Mouse (Mus musculus): Measurements from ENCODE around the gene Ercc8. TPM values are rescaled to one million over a fixed set of nuclear protein-coding genes. Genes with fewer than 3 reads are reported as not detected.

Ercc8 gene
- polyA plus RNA-seq (2014; fragmentation: Nextera tagmentation; extraction: Ambion mirVana), result 18.2 and 19.4 TPM in 2 replicates

DNA sequence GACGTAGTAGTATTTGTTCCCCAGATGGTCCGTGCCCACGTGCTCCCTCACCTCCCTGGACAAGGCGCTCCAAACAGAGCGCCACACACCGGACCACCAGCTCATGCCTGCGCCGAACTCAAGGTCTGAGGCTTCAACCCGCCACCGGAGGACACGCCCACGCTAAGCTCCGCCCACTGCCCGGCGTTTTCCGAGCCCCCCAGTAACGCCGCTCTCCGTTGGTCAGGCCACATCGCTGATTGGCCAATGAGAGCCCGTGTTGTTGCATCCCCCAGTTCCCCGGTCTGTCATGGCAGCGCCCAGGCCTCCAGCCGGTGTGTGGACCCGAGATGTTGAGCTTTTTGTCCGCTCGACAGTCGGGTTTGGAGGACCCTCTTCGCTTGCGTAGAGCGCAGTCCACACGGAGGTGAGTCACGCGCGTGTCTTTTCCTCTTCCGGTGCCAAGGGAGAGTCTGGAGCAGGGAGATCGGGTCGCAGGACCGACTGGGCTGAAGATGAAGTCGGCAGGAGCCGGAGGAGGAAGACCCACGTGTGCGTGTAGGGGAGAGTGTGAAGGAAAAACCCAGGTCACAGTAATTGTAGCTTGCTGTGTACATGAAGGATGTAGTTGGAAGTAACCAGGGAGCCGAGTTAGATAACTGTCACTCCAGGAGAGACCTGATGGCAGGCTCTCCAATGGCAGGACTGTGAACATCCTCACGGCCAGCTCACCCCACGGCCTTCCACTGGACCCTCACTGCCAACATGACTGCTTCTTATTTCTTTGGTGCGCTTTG lies at the start of gene Ercc8, which contains the start of gene Ndufaf2:
Gene Ercc8 (plus strand): TSS at position 267 of the 776 bp plus-strand sequence.
Gene Ndufaf2 (minus strand): TSS at position 159 of the 776 bp plus-strand sequence.
- H3K4me3 ChIP-seq (ENCODE audit: low read depth, low read length), result peak within 1 kb of the TSS; percentile 79
- under 1% methylated on average over 47 of the region's 47 CpGs for WGBS

DNA sequence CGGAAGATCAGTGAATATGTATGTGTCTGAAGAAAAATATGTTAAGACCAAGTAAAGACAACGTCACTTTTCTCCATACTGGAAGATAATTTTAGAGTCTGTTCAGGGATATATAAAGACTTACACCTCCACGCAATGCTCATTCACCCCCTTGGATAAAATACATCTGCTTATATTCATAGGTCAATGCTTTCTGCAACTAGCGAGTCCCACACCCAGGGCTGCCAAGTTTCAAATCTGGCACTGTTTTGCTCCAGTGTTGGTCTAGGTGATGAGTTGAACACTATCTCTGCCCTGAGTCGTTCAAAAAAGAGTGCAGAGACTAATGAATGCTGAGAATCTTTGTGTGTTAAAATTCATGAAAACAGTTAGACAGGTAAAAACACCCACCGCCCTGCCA lies 47.6 kb upstream of the Ercc8 start:
- H3K27ac ChIP-seq (ENCODE audit: low read length), result no peak overlapping the region
- H3K4me2 ChIP-seq (replicated peaks; ENCODE audit: low read depth, low read length), result no peak overlapping the region
- ATAC-seq (ENCODE audit: insufficient number of reproducible peaks, insufficient read depth, low FRiP score, low read depth), result no peak
- H3K4me1 ChIP-seq (ENCODE audit: control insufficient read depth, insufficient read depth, low read length), result peaks cover 3% of the 10 kb centered on the region; the same call in 1 of the 2 replicates
- no peaks in the 10 kb centered on the region for H3K36me3 ChIP-seq (ENCODE audit: control insufficient read depth, insufficient read depth, low read length)
- WGBS, result 87% methylated on average over 6 of the region's 6 CpGs
- H3K4me3 ChIP-seq (ENCODE audit: low read depth, low read length), result no peak overlapping the region
- H3K9ac ChIP-seq (replicated peaks; ENCODE audit: low read depth, low read length), result no peak overlapping the region
- H3K27me3 ChIP-seq (ENCODE audit: control insufficient read depth, insufficient read depth, low read length), result no peaks in the 10 kb centered on the region
- H3K9me3 ChIP-seq (ENCODE audit: control insufficient read depth, low read depth, low read length), result no peaks in the 10 kb centered on the region

More for the DNA sequence above, at the start of gene Ercc8, which contains the start of gene Ndufaf2:
- H3K27me3 ChIP-seq (ENCODE audit: control insufficient read depth, insufficient read depth, low read length), result no peaks in the 10 kb centered on the region
- no peak within 1 kb of the TSS for H3K27ac ChIP-seq (ENCODE audit: low read length)
- H3K4me2 ChIP-seq (replicated peaks; ENCODE audit: low read depth, low read length), result peak within 1 kb of the TSS; percentile 85
- H3K9ac ChIP-seq (replicated peaks; ENCODE audit: low read depth, low read length), result peak within 1 kb of the TSS; percentile 54
- H3K4me1 ChIP-seq (ENCODE audit: control insufficient read depth, insufficient read depth, low read length), result peaks cover 8% of the 10 kb centered on the region
- peaks cover 10% of the 10 kb centered on the region for H3K36me3 ChIP-seq (ENCODE audit: control insufficient read depth, insufficient read depth, low read length)
- peak; percentile 98 for ATAC-seq (ENCODE audit: insufficient number of reproducible peaks, insufficient read depth, low FRiP score, low read depth)
- H3K9me3 ChIP-seq (ENCODE audit: control insufficient read depth, low read depth, low read length), result no peaks in the 10 kb centered on the region

GRCm38 (mm10) chr13:108113536-108113935 lies 45.0 kb upstream of the Ercc8 start:
- 80% methylated on average over 5 of the region's 5 CpGs for WGBS
- no peaks in the 10 kb centered on the region for H3K36me3 ChIP-seq (ENCODE audit: control insufficient read depth, insufficient read depth, low read length)

GRCm38 (mm10) chr13:108114257-108114656 lies 44.3 kb upstream of the Ercc8 start:
- no peak for ATAC-seq (ENCODE audit: insufficient number of reproducible peaks, insufficient read depth, low FRiP score, low read depth)
- H3K4me1 ChIP-seq (ENCODE audit: control insufficient read depth, insufficient read depth, low read length), result no peaks in the 10 kb centered on the region; the same call in 1 of the 2 replicates
- WGBS, result 70% methylated on average over 3 of the region's 3 CpGs
- no peak overlapping the region for H3K27ac ChIP-seq (ENCODE audit: low read length)
- H3K9me3 ChIP-seq (ENCODE audit: control insufficient read depth, low read depth, low read length), result no peaks in the 10 kb centered on the region
- no peaks in the 10 kb centered on the region for H3K36me3 ChIP-seq (ENCODE audit: control insufficient read depth, insufficient read depth, low read length)
- H3K4me3 ChIP-seq (ENCODE audit: low read depth, low read length), result no peak overlapping the region
- H3K9ac ChIP-seq (replicated peaks; ENCODE audit: low read depth, low read length), result no peak overlapping the region
- no peaks in the 10 kb centered on the region for H3K27me3 ChIP-seq (ENCODE audit: control insufficient read depth, insufficient read depth, low read length)
- H3K4me2 ChIP-seq (replicated peaks; ENCODE audit: low read depth, low read length), result no peak overlapping the region

More at GRCm38 (mm10) chr13:108113536-108113935, 45.0 kb upstream of the Ercc8 start:
- Histone ChIP-seq H3K9me3 (ENCODE audit: control insufficient read depth, low read depth, low read length) (no peaks in the 10 kb centered on the region), H3K4me2 (replicated peaks; ENCODE audit: low read depth, low read length) (no peak overlapping the region), H3K27ac (ENCODE audit: low read length) (no peak overlapping the region), H3K9ac (replicated peaks; ENCODE audit: low read depth, low read length) (no peak overlapping the region), H3K4me3 (ENCODE audit: low read depth, low read length) (no peak overlapping the region), H3K4me1 (ENCODE audit: control insufficient read depth, insufficient read depth, low read length) (no peaks in the 10 kb centered on the region; the same call in 1 of the 2 replicates), H3K27me3 (ENCODE audit: control insufficient read depth, insufficient read depth, low read length) (no peaks in the 10 kb centered on the region)
- no peak for ATAC-seq (ENCODE audit: insufficient number of reproducible peaks, insufficient read depth, low FRiP score, low read depth)

DNA sequence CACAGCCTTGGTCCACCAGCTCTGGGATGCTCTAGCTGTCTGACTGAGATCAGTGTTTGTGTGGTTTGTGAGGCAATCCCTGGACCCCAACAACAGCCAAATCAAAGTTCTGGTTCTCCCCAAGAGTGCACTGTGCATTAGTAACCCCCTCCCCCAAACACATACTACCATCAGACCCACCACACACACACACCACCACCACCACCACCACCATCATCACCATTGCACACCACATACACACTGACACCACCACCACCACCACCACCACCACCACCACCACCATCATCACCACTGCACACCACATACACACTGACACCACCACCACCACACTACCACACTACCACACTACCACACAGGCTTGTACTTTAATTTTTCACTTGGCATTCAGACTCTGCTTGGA lies 40.9 kb upstream of the Ercc8 start:
- H3K27me3 ChIP-seq (ENCODE audit: control insufficient read depth, insufficient read depth, low read length), result no peaks in the 10 kb centered on the region
- no peaks in the 10 kb centered on the region; the same call in 1 of the 2 replicates for H3K4me1 ChIP-seq (ENCODE audit: control insufficient read depth, insufficient read depth, low read length)
- no peaks in the 10 kb centered on the region for H3K9me3 ChIP-seq (ENCODE audit: control insufficient read depth, low read depth, low read length)
- H3K4me2 ChIP-seq (replicated peaks; ENCODE audit: low read depth, low read length), result no peak overlapping the region
- no peak overlapping the region for H3K27ac ChIP-seq (ENCODE audit: low read length)
- no peaks in the 10 kb centered on the region for H3K36me3 ChIP-seq (ENCODE audit: control insufficient read depth, insufficient read depth, low read length)
- no peak overlapping the region for H3K9ac ChIP-seq (replicated peaks; ENCODE audit: low read depth, low read length)
- ATAC-seq (ENCODE audit: insufficient number of reproducible peaks, insufficient read depth, low FRiP score, low read depth), result no peak
- H3K4me3 ChIP-seq (ENCODE audit: low read depth, low read length), result no peak overlapping the region

DNA sequence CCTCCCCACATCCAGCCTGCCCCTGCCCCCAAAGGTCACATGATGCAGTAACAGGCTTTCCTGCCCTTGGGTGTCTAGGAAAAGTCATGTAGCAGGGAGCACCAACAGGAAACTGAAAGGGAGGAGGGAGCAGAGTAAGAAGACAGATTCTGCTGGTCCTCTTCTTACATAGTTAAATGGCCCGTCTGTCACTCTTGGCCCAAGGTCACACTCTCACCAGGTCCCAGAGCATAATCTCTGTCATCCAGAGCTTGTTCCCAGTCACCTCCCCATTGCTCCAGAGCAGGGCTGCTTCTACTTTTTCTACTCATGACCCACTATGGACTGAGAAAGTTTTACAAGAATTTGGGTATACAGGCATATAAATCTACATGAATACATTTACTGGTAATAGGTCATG lies 40.3 kb upstream of the Ercc8 start:
- H3K4me3 ChIP-seq (ENCODE audit: low read depth, low read length), result no peak overlapping the region
- WGBS, result 60% methylated on average over 1 of the region's 1 CpGs
- H3K4me2 ChIP-seq (replicated peaks; ENCODE audit: low read depth, low read length), result no peak overlapping the region
- no peak overlapping the region for H3K27ac ChIP-seq (ENCODE audit: low read length)
- H3K4me1 ChIP-seq (ENCODE audit: control insufficient read depth, insufficient read depth, low read length), result no peaks in the 10 kb centered on the region; the same call in 1 of the 2 replicates
- H3K27me3 ChIP-seq (ENCODE audit: control insufficient read depth, insufficient read depth, low read length), result no peaks in the 10 kb centered on the region
- ATAC-seq (ENCODE audit: insufficient number of reproducible peaks, insufficient read depth, low FRiP score, low read depth), result no peak
- H3K9me3 ChIP-seq (ENCODE audit: control insufficient read depth, low read depth, low read length), result no peaks in the 10 kb centered on the region
- no peaks in the 10 kb centered on the region for H3K36me3 ChIP-seq (ENCODE audit: control insufficient read depth, insufficient read depth, low read length)
- no peak overlapping the region for H3K9ac ChIP-seq (replicated peaks; ENCODE audit: low read depth, low read length)

GRCm38 (mm10) chr13:108119411-108120310 lies 38.9 kb upstream of the Ercc8 start:
- Histone ChIP-seq H3K27ac (ENCODE audit: low read length) (no peak overlapping the region), H3K4me1 (ENCODE audit: control insufficient read depth, insufficient read depth, low read length) (no peaks in the 10 kb centered on the region; the same call in 1 of the 2 replicates), H3K27me3 (ENCODE audit: control insufficient read depth, insufficient read depth, low read length) (no peaks in the 10 kb centered on the region), H3K4me2 (replicated peaks; ENCODE audit: low read depth, low read length) (no peak overlapping the region), H3K36me3 (ENCODE audit: control insufficient read depth, insufficient read depth, low read length) (no peaks in the 10 kb centered on the region), H3K9ac (replicated peaks; ENCODE audit: low read depth, low read length) (no peak overlapping the region), H3K4me3 (ENCODE audit: low read depth, low read length) (no peak overlapping the region), H3K9me3 (ENCODE audit: control insufficient read depth, low read depth, low read length) (no peaks in the 10 kb centered on the region)
- peak; percentile 18; the same call in 1 of the 2 replicates for ATAC-seq (ENCODE audit: insufficient number of reproducible peaks, insufficient read depth, low FRiP score, low read depth)
- 51% methylated on average over 9 of the region's 9 CpGs for WGBS

DNA sequence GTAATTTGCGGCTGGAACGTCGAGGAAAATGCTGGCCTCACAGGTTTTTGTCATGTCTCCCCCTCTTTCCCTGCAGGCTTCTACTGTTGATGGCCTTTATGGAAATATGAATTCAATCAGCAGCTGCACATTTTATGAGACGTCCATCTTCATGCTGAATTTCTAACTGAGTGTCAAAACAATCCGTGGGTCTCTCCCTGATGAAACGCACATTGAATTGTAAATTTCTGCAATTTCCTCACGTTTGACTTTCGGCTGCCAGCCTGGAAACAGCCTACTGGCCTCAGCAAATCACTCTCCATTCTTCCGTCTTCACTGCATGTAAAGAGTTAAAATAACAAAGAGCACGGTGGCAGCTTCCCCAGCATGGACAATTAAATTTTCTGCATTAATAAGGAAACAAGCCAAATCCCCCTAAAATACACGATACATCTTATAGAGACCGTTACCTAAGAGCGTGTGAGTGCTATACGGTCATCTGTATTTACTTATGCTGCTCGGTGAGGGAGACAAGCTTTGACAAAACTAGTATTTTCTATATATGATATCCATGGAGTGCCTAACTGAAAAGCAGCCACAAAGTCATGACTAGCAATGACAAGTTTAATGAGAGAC lies 35.3 kb upstream of the Ercc8 start:
- Histone ChIP-seq H3K27ac (ENCODE audit: low read length) (no peak overlapping the region), H3K4me2 (replicated peaks; ENCODE audit: low read depth, low read length) (no peak overlapping the region), H3K9me3 (ENCODE audit: control insufficient read depth, low read depth, low read length) (no peaks in the 10 kb centered on the region), H3K27me3 (ENCODE audit: control insufficient read depth, insufficient read depth, low read length) (no peaks in the 10 kb centered on the region), H3K4me1 (ENCODE audit: control insufficient read depth, insufficient read depth, low read length) (no peaks in the 10 kb centered on the region), H3K9ac (replicated peaks; ENCODE audit: low read depth, low read length) (no peak overlapping the region), H3K36me3 (ENCODE audit: control insufficient read depth, insufficient read depth, low read length) (no peaks in the 10 kb centered on the region), H3K4me3 (ENCODE audit: low read depth, low read length) (no peak overlapping the region)
- ATAC-seq (ENCODE audit: insufficient number of reproducible peaks, insufficient read depth, low FRiP score, low read depth), result no peak
- WGBS, result 53% methylated on average over 15 of the region's 15 CpGs
